Mouse (Mus musculus): ENCODE data around the gene Ptprs.

- TF ChIP-seq POLR2A (IDR thresholded peaks at IDR 0.05; ENCODE audit: borderline replicate concordance, extremely low read depth, low read depth, low read length) (no peak), CTCF (IDR thresholded peaks at IDR 0.05; ENCODE audit: insufficient read depth, low read length) (no peak)
Observed at GRCm38 (mm10) chr17:56447716-56448115, 28.6 kb downstream of the Ptprs start.

All from lung, adult 2 months (tissue).